Mouse (Mus musculus) cerebellum, postnatal 10 days (tissue): ENCODE results near the gene F11r.

Experiments
- DNase-seq, 2 experiments: peaks; one replicate each; pipeline ENCODE4 v3.0.0; 2021; ENCODE audit warnings: mixed read lengths in 2 of 2

F11r gene

GRCm38 (mm10) chr1:171439072-171439471 is 1.7 kb downstream of the F11r start:
- no peak for DNase-seq

GRCm38 (mm10) chr1:171440025-171440725 is 2.8 kb downstream of the F11r start:
- peak in 1 of 2 experiments; percentile 35 for DNase-seq

GRCm38 (mm10) chr1:171441466-171442412 is 4.4 kb downstream of the F11r start:
- peak in 1 of 2 experiments; percentile 13 for DNase-seq

GRCm38 (mm10) chr1:171442413-171442760 is 5.1 kb downstream of the F11r start:
- no peak for DNase-seq

- DNase-seq = no peak
These were observed 7.7 kb downstream of the F11r start for GRCm38 (mm10) chr1:171445050-171445449.

GRCm38 (mm10) chr1:171446854-171447253 is 9.5 kb downstream of the F11r start:
- no peak for DNase-seq

GRCm38 (mm10) chr1:171447692-171448091 is 10.4 kb downstream of the F11r start:
- no peak for DNase-seq

- no peak for DNase-seq
These were observed 12.7 kb downstream of the F11r start for GRCm38 (mm10) chr1:171450062-171450461.

GRCm38 (mm10) chr1:171451001-171451400 is 13.7 kb downstream of the F11r start:
- no peak for DNase-seq

- no peak for DNase-seq
These were observed 15.2 kb downstream of the F11r start for GRCm38 (mm10) chr1:171452522-171452921.

GRCm38 (mm10) chr1:171452923-171453322 is 15.6 kb downstream of the F11r start:
- DNase-seq = no peak

- no peak for DNase-seq
These were observed 17.6 kb downstream of the F11r start for GRCm38 (mm10) chr1:171454926-171455325.

GRCm38 (mm10) chr1:171457568-171457967 is 20.2 kb downstream of the F11r start:
- no peak for DNase-seq

- DNase-seq = peak; percentile 58 to 65
These were observed 22.5 kb downstream of the F11r start for GRCm38 (mm10) chr1:171459791-171460190.

- DNase-seq = no peak
These were observed 23.5 kb downstream of the F11r start for GRCm38 (mm10) chr1:171460551-171461503.

GRCm38 (mm10) chr1:171463133-171463532 is 25.8 kb downstream of the F11r start:
- DNase-seq = no peak

GRCm38 (mm10) chr1:171465749-171466412 is 28.5 kb downstream of the F11r start:
- DNase-seq = no peak

- DNase-seq = no peak
These were observed 29.2 kb downstream of the F11r start for GRCm38 (mm10) chr1:171466565-171466964.

- no peak for DNase-seq
These were observed 32.3 kb downstream of the F11r start for GRCm38 (mm10) chr1:171469678-171470077.

- peak; percentile 68 to 80 for DNase-seq
These were observed 33.1 kb downstream of the F11r start for GRCm38 (mm10) chr1:171470371-171470871.

- no peak for DNase-seq
These were observed 33.6 kb downstream of the F11r start for GRCm38 (mm10) chr1:171470896-171471295.

GRCm38 (mm10) chr1:171471452-171471851 is 34.1 kb downstream of the F11r start:
- no peak for DNase-seq
